Mouse (Mus musculus): Measurements from ENCODE around the gene Tmem40. TPM values are rescaled to one million over a fixed set of nuclear protein-coding genes. Genes with fewer than 3 reads are reported as not detected.

Tmem40 gene
- total and polyA plus RNA-seq, 3 experiments: 13.8 to 16.4 TPM; not detected in 1

Other genes starting within 250 kb of the Tmem40 start
- 24.6 and 27.0 TPM in 2 replicates for gene Tsen2, start 217.7 kb downstream of the Tmem40 start, total RNA-seq (2012; rRNA removed)
- gene Tsen2, start 217.7 kb downstream of the Tmem40 start, polyA plus RNA-seq (2012; ENCODE audit: insufficient read depth in 1 of 2, insufficient read length in 2 of 2, low read depth in 1 of 2, low replicate concordance in 2 of 2, missing spikeins in 1 of 2): 10 to 100 TPM in 1 of 2 experiments, not detected in 1; 32.6 TPM
- gene Mkrn2os, start 169.8 kb downstream of the Tmem40 start, total RNA-seq (2012; rRNA removed): not detected in 2 replicates
- under 1 TPM in 1 of 2 experiments, not detected in 1; 0.46 TPM for gene Mkrn2os, start 169.8 kb downstream of the Tmem40 start, polyA plus RNA-seq (2012; ENCODE audit: insufficient read depth in 1 of 2, insufficient read length in 2 of 2, low read depth in 1 of 2, low replicate concordance in 2 of 2, missing spikeins in 1 of 2)
- 13.1 and 15.8 TPM in 2 replicates for gene Mkrn2, start 160.5 kb downstream of the Tmem40 start, total RNA-seq (2012; rRNA removed)
- 10 to 100 TPM in 1 of 2 experiments, not detected in 1; 38.1 TPM for gene Mkrn2, start 160.5 kb downstream of the Tmem40 start, polyA plus RNA-seq (2012; ENCODE audit: insufficient read depth in 1 of 2, insufficient read length in 2 of 2, low read depth in 1 of 2, low replicate concordance in 2 of 2, missing spikeins in 1 of 2)
- 79.3 and 79.7 TPM in 2 replicates for gene Raf1, start 85.8 kb downstream of the Tmem40 start, total RNA-seq (2012; rRNA removed)
- gene Raf1, start 85.8 kb downstream of the Tmem40 start, polyA plus RNA-seq (2012; ENCODE audit: insufficient read depth in 1 of 2, insufficient read length in 2 of 2, low read depth in 1 of 2, low replicate concordance in 2 of 2, missing spikeins in 1 of 2): 10 to 100 TPM in 1 of 2 experiments, not detected in 1; 80.7 TPM
- 1.8 and 2.4 TPM in 2 replicates for gene Cand2, start 12.1 kb upstream of the Tmem40 start, total RNA-seq (2012; rRNA removed)
- gene Cand2, start 12.1 kb upstream of the Tmem40 start, polyA plus RNA-seq (2012; ENCODE audit: insufficient read depth in 1 of 2, insufficient read length in 2 of 2, low read depth in 1 of 2, low replicate concordance in 2 of 2, missing spikeins in 1 of 2): 1 to 10 TPM in 1 of 2 experiments, not detected in 1; 6.6 TPM
- gene Rpl32, start 46.3 kb upstream of the Tmem40 start, total RNA-seq (2012; rRNA removed): 4,686 and 5,400 TPM in 2 replicates
- 1,000 to 10,000 TPM in 1 of 2 experiments, not detected in 1; 4,514 TPM for gene Rpl32, start 46.3 kb upstream of the Tmem40 start, polyA plus RNA-seq (2012; ENCODE audit: insufficient read depth in 1 of 2, insufficient read length in 2 of 2, low read depth in 1 of 2, low replicate concordance in 2 of 2, missing spikeins in 1 of 2)
- not detected in 2 replicates for gene Efcab12, start 76.0 kb upstream of the Tmem40 start, total RNA-seq (2012; rRNA removed)
- gene Efcab12, start 76.0 kb upstream of the Tmem40 start, polyA plus RNA-seq (2012; ENCODE audit: insufficient read depth in 1 of 2, insufficient read length in 2 of 2, low read depth in 1 of 2, low replicate concordance in 2 of 2, missing spikeins in 1 of 2): under 1 TPM in 1 of 2 experiments, not detected in 1; 0.11 TPM
- 5.6 and 6.4 TPM in 2 replicates for gene Mbd4, start 91.0 kb upstream of the Tmem40 start, total RNA-seq (2012; rRNA removed)
- 10 to 100 TPM in 1 of 2 experiments, not detected in 1; 10.1 TPM for gene Mbd4, start 91.0 kb upstream of the Tmem40 start, polyA plus RNA-seq (2012; ENCODE audit: insufficient read depth in 1 of 2, insufficient read length in 2 of 2, low read depth in 1 of 2, low replicate concordance in 2 of 2, missing spikeins in 1 of 2)
- gene Ift122, start 91.1 kb upstream of the Tmem40 start, total RNA-seq (2012; rRNA removed): 3.3 and 4.0 TPM in 2 replicates
- gene Ift122, start 91.1 kb upstream of the Tmem40 start, polyA plus RNA-seq (2012; ENCODE audit: insufficient read depth in 1 of 2, insufficient read length in 2 of 2, low read depth in 1 of 2, low replicate concordance in 2 of 2, missing spikeins in 1 of 2): 1 to 10 TPM in 1 of 2 experiments, not detected in 1; 8.0 TPM
- not detected in 2 replicates for gene Rho, start 169.3 kb upstream of the Tmem40 start, total RNA-seq (2012; rRNA removed)
- gene Rho, start 169.3 kb upstream of the Tmem40 start, polyA plus RNA-seq (2012; ENCODE audit: insufficient read depth in 1 of 2, insufficient read length in 2 of 2, low read depth in 1 of 2, low replicate concordance in 2 of 2, missing spikeins in 1 of 2): under 1 TPM in 1 of 2 experiments, not detected in 1; 0.11 TPM
- not detected in 2 replicates for gene H1foo, start 182.5 kb upstream of the Tmem40 start, total RNA-seq (2012; rRNA removed)
- gene H1foo, start 182.5 kb upstream of the Tmem40 start, polyA plus RNA-seq (2012; ENCODE audit: insufficient read depth in 1 of 2, insufficient read length in 2 of 2, low read depth in 1 of 2, low replicate concordance in 2 of 2, missing spikeins in 1 of 2): not detected
- gene Plxnd1, start 232.6 kb upstream of the Tmem40 start, total RNA-seq (2012; rRNA removed): 4.8 and 6.6 TPM in 2 replicates
- gene Plxnd1, start 232.6 kb upstream of the Tmem40 start, polyA plus RNA-seq (2012; ENCODE audit: insufficient read depth in 1 of 2, insufficient read length in 2 of 2, low read depth in 1 of 2, low replicate concordance in 2 of 2, missing spikeins in 1 of 2): 10 to 100 TPM in 1 of 2 experiments, not detected in 1; 19.2 TPM